In the genomic region with DNA sequence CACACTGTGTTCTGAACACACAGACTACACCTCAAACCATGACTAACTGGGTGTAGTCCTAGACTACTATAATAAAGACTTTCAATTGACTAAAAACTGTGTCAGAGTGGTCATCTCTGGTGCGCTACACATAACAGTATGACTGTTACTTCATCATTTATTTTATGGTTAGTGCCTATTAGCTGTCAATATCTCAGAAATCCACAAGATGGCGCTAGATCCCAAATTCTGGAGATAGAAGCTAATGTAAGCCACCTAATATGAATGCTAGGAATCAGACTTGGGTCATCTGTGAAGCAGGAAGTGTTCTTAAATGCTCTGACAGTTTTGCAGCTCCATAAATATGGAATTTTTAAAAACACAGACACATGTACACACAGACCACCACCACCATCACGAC, we compare ENCODE assay signal across 8 mouse cellular contexts.
DNase-seq lines count a peak whose midpoint lies in the region; ATAC-seq and TF ChIP-seq lines count a peak whose summit lies in the region.

No protein-coding gene starts in this region.

- H3K9ac ChIP-seq in midbrain, embryonic 12.5 days (replicated peaks): no peak overlapping the region

- no peaks in the 10 kb centered on the region for H3K9me3 ChIP-seq in midbrain, embryonic 12.5 days

- H3K4me2 ChIP-seq in midbrain, embryonic 12.5 days (replicated peaks): no peak overlapping the region

- WGBS in cerebellum, adult 2 months: 2% methylated on average over 3 of the region's 3 CpGs
- 10% methylated on average over 3 of the region's 3 CpGs for WGBS in midbrain, embryonic 12.5 days

- no peak overlapping the region for H3K4me3 ChIP-seq in cerebellum, adult 2 months (replicated peaks; ENCODE audit: insufficient read depth, low read depth, low read length)
- H3K4me3 ChIP-seq in layer of hippocampus, adult 2 months: no peak overlapping the region
- H3K4me3 ChIP-seq in midbrain, embryonic 12.5 days: no peak overlapping the region

- intact Hi-C loops in heart, postnatal 10 days (cut with DNase I): loop anchor here (1.0 to 2.0 kb wide), 3 partner anchors 60 to 130 kb away; partner anchors contain the start of gene Spaca6

- H3K36me3 ChIP-seq in midbrain, embryonic 12.5 days: no peaks in the 10 kb centered on the region

- no peaks in the 10 kb centered on the region for H3K4me1 ChIP-seq in cerebellum, adult 2 months (ENCODE audit: control insufficient read depth, insufficient read depth, low read length)
- no peaks in the 10 kb centered on the region for H3K4me1 ChIP-seq in midbrain, embryonic 12.5 days

- TF ChIP-seq CTCF in cerebellum, adult 2 months (IDR thresholded peaks at IDR 0.05; ENCODE audit: borderline replicate concordance, insufficient read depth, low read depth, low read length): peak; percentile 62; the same call in 1 of the 2 replicates
- peak; percentile 87 for TF ChIP-seq CTCF in layer of hippocampus, adult 2 months (conservative IDR thresholded peaks at IDR 0.05)

- ATAC-seq in midbrain, embryonic 12.5 days (ENCODE audit: low FRiP score, low read depth): peak; percentile 85

- H3K27me3 ChIP-seq in cerebellum, adult 2 months (ENCODE audit: control insufficient read depth, insufficient read depth, low read length): no peaks in the 10 kb centered on the region
- no peaks in the 10 kb centered on the region for H3K27me3 ChIP-seq in midbrain, embryonic 12.5 days

- DNase-seq in kidney, adult 8-10 months: peak; percentile 5 to 42
- DNase-seq in kidney, adult 18-20 months: no peak
- DNase-seq in ES-CJ7 (ENCODE audit: low read depth, low spot score): peak; percentile 60
- DNase-seq in cerebellum, adult 2 months: peak in 1 of 2 experiments; percentile 59
- peak; percentile 41 to 72 for DNase-seq in heart, postnatal 10 days
- peak; percentile 27 to 60 for DNase-seq in layer of hippocampus, adult 2 months (ENCODE audit: low spot score in 2 of 2)
- peak; percentile 2 for DNase-seq in thymus, postnatal 25 days

- TF ChIP-seq POLR2A in cerebellum, adult 2 months (IDR thresholded peaks at IDR 0.05; ENCODE audit: borderline replicate concordance, insufficient read depth, low read length): no peak

- H3K27ac ChIP-seq in cerebellum, adult 2 months (ENCODE audit: insufficient read depth, low read length): no peak overlapping the region
- no peak overlapping the region for H3K27ac ChIP-seq in layer of hippocampus, adult 2 months
- H3K27ac ChIP-seq in midbrain, embryonic 12.5 days (replicated peaks): no peak overlapping the region
